Mouse (Mus musculus) erythroblast, embryonic 14.5 days (primary cell): ENCODE measurements around the gene Klhdc7a.

ENCODE experiments used
- GATA1 ChIP-seq: IDR thresholded peaks from 2 replicates; pipeline ENCODE4 v1.6.1; 2012; ENCODE audit warnings: low read length, inconsistent platforms, mixed read lengths
- TAL1 ChIP-seq: IDR thresholded peaks from 3 replicates; pipeline ENCODE4 v1.6.1; 2012; ENCODE audit warnings: low read length, inconsistent platforms, mixed read lengths

GRCm38 (mm10) chr4:139978716-139979115 lies 10.9 kb upstream of the Klhdc7a start:
- TF ChIP-seq TAL1 (no peak), GATA1 (no peak)
